Mouse (Mus musculus) lung, postnatal 0 days (tissue): ENCODE measurements at regions not wholly inside any gene's neighbourhood (a gene's known extent, or its start where the extent isn't known, plus 50 kb on each side); places are given as distances from the start of the nearest gene placed in this dataset.

Experiments used
- ATAC-seq: fragments of 200-750 bp; cut with Nextera tagmentation; 2 replicates; pipeline ENCODE4 v1.8.0; 2017; ENCODE audit warnings: moderate library complexity
- DNase-seq: peaks from one replicate; pipeline ENCODE4 v3.0.0-alpha.2; 2016; ENCODE audit warnings: low spot score
- H3K27ac ChIP-seq: fragments of 300-500 bp; sonication (generic); 2 replicates; pipeline ENCODE4 v1.5.1; 2014; ENCODE audit warnings: antibody characterized with exemption, mild to moderate bottlenecking, low read length, mixed read lengths
- H3K27me3 ChIP-seq: fragments of 300-500 bp; sonication (generic); replicated peaks from 2 replicates; pipeline ENCODE4 v1.6.1; 2014; ENCODE audit warnings: low read length, mixed read lengths; ENCODE audit not compliant: insufficient read depth
- H3K36me3 ChIP-seq: fragments of 300-500 bp; sonication (generic); 2 replicates; pipeline ENCODE4 v1.6.1; 2014; ENCODE audit warnings: low read length, mixed read lengths; ENCODE audit not compliant: insufficient read depth
- H3K4me1 ChIP-seq: fragments of 300-500 bp; sonication (generic); 2 replicates; pipeline ENCODE4 v1.6.1; 2014; ENCODE audit warnings: antibody characterized with exemption, low read depth, low read length, mixed read lengths; ENCODE audit not compliant: insufficient read depth
- H3K4me2 ChIP-seq: fragments of 300-500 bp; sonication (generic); replicated peaks from 2 replicates; pipeline ENCODE4 v1.6.1; 2014; ENCODE audit warnings: low read depth, mild to moderate bottlenecking, low read length, moderate library complexity, mixed read lengths
- H3K4me3 ChIP-seq: fragments of 300-500 bp; sonication (generic); 2 replicates; pipeline ENCODE4 v1.5.1; 2014; ENCODE audit warnings: low read depth, low read length
- H3K9ac ChIP-seq: fragments of 300-500 bp; sonication (generic); replicated peaks from 2 replicates; pipeline ENCODE4 v1.6.1; 2014; ENCODE audit warnings: low read depth, mild to moderate bottlenecking
- H3K9me3 ChIP-seq: fragments of 300-500 bp; sonication (generic); 2 replicates; pipeline ENCODE4 v1.6.1; 2016; ENCODE audit warnings: low read length, mixed read lengths
- CTCF ChIP-seq: IDR thresholded peaks from 2 replicates; pipeline ENCODE4 v1.5.1; 2016; ENCODE audit warnings: antibody characterized with exemption, mild to moderate bottlenecking
- EP300 ChIP-seq: IDR thresholded peaks from 2 replicates; pipeline ENCODE4 v1.6.1; 2016; ENCODE audit warnings: antibody characterized with exemption, mild to moderate bottlenecking, control low read depth
- WGBS: fragments of 180-500 bp; shearing (Covaris S2); extraction: QIAGEN DNeasy Blood & Tissue Kit; methylation state at CpG from one replicate; pipeline ENCODE4 v1.1.7; 2014; 5-methylcytosine and 5-hydroxymethylcytosine counted together

DNA sequence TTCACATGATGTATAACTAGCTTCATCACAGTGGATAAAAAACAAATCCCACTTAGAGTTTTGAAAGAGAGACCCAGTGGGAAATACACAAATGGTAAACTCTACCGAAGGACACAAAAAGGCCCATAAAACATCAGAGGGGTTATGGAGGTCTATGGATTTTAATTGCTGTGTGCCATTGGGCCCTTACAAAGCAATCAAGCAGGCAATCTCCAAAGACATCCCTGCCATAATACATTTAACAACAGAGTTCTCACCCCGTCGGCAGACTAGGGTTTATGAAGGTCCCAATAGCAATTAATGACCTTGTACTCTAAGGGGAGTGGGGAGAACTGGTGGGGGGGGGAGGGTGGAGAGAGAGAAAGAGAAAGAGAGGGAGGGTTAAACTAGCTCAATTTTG, 448.0 kb downstream of the Anxa1 start:
- Histone ChIP-seq H3K4me2 (no peak overlapping the region), H3K27me3 (no peaks in the 10 kb centered on the region), H3K36me3 (no peaks in the 10 kb centered on the region), H3K4me3 (no peak overlapping the region), H3K9ac (no peak overlapping the region), H3K27ac (no peak overlapping the region), H3K4me1 (no peaks in the 10 kb centered on the region), H3K9me3 (no peaks in the 10 kb centered on the region)
- 87% methylated on average over 3 of the region's 3 CpGs for WGBS
- no peak for ATAC-seq
- TF ChIP-seq CTCF (no peak), EP300 (no peak)
- no peak for DNase-seq

DNA sequence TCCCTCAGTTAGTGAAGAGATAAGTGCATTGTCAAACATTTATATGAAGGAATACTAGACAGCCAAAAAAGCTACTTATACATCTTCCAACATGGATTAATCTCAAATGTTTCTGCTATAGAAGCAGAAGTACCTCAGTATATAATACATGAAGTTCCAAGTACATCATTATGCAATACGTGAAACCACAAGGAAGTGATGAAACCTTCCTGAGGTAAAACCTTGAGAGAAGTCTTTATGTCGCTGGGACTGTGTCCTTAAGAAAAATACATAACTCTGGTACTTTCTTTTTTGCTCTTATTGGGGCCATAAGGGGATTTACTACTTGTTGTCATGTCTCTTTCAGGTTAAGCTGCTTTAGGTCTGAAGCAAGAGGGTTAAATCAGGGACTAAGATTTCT, 469.6 kb downstream of the Anxa1 start:
- no peaks in the 10 kb centered on the region for H3K27me3 ChIP-seq
- H3K9me3 ChIP-seq, result no peaks in the 10 kb centered on the region
- DNase-seq (no peak), ATAC-seq (no peak)
- H3K36me3 ChIP-seq, result no peaks in the 10 kb centered on the region
- H3K27ac ChIP-seq, result no peak overlapping the region
- H3K4me3 ChIP-seq, result no peak overlapping the region
- TF ChIP-seq CTCF, result no peak
- no peak for TF ChIP-seq EP300
- H3K4me2 ChIP-seq, result no peak overlapping the region
- H3K9ac ChIP-seq, result no peak overlapping the region
- H3K4me1 ChIP-seq, result no peaks in the 10 kb centered on the region
- WGBS, result 48% methylated on average over 2 of the region's 2 CpGs

DNA sequence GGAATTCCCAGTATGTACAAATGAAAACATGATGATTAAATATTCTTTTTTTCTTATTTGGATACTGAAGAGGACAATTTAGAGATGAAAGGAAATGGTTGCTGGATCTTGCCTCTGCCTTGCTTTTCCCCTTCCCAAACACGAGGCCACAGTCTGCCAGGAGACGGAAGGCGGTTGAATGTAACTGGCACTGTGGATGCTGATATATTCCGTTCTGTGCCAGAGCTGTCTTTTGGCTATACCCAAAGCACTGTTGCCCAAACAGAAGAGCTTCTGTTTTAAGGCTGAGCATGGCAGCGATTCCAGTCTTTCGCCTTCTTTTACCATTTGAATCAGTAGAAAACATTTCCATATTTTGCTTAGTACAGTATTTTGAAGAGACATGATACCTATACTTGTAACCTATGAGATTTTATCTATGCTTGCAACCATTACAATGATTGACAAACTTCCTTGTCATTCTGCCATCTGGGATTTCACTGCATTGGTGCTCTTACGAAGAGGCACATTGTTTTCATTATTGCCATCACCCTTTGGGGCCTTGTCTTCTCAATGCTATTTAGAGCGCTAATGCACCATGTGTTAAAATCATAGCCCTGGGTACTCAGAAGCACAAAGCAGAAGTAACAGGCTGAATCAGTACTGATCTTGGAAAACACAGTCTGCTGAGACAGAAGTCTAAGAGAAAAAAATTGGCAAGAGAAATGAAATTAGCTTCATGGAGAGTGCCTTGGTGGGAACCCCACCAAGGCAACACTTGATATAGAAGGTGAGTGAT, 504.6 kb downstream of the Anxa1 start:
- Histone ChIP-seq H3K4me2 (no peak overlapping the region), H3K4me1 (no peaks in the 10 kb centered on the region), H3K9ac (no peak overlapping the region), H3K27ac (no peak overlapping the region), H3K4me3 (no peak overlapping the region), H3K36me3 (no peaks in the 10 kb centered on the region), H3K9me3 (no peaks in the 10 kb centered on the region), H3K27me3 (no peaks in the 10 kb centered on the region)
- DNase-seq (no peak), ATAC-seq (no peak)
- no peak for TF ChIP-seq EP300
- no peak for TF ChIP-seq CTCF
- 80% methylated on average over 8 of the region's 8 CpGs for WGBS

DNA sequence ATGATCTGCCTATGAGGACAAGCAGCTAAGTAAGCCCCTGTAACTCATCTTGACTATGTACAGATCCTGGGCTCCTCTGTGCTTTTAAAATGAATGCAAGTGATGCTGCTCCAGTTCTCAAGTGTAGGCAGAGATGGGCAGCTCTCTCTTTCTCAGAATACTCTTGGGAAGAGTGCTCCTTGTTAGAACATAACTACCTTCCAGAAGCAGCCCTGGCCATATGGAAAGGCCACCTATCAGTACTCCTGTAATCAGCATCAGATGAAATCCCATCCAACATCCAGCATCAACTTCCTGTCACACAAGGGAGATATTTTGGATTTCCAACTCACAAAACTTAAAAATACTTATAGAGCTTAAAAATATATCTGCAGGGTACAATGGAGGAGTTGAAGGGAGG, 509.8 kb downstream of the Anxa1 start:
- Histone ChIP-seq H3K4me3 (no peak overlapping the region), H3K9me3 (no peaks in the 10 kb centered on the region), H3K36me3 (no peaks in the 10 kb centered on the region), H3K9ac (no peak overlapping the region), H3K4me1 (no peaks in the 10 kb centered on the region), H3K27ac (no peak overlapping the region), H3K4me2 (no peak overlapping the region), H3K27me3 (no peaks in the 10 kb centered on the region)
- DNase-seq, result no peak
- no peak for ATAC-seq
- TF ChIP-seq EP300 (no peak), CTCF (no peak)

DNA sequence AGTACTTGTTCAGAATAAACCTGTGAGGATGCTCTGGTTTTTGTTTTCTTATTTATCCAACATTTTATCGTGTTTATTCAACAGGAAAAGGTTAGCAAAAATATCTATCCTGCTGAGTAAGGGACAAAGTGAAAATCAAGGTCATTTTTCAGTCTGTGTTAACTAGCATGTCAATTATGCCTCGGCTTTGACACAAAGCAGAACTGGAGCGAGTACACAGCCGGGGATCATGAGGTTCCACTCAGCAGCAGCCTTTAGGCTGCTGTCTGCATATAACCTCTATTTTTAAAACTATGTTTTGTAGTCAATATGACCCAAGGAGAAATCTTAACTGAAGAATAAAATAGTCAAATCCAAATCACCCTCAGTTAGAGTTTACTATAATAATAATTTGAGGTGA, 542.6 kb downstream of the Anxa1 start:
- no peak overlapping the region for H3K27ac ChIP-seq
- H3K9me3 ChIP-seq, result no peaks in the 10 kb centered on the region
- DNase-seq, result no peak
- no peaks in the 10 kb centered on the region for H3K36me3 ChIP-seq
- H3K4me2 ChIP-seq, result no peak overlapping the region
- no peak for ATAC-seq
- H3K9ac ChIP-seq, result no peak overlapping the region
- WGBS, result 67% methylated on average over 4 of the region's 4 CpGs
- no peak overlapping the region for H3K4me3 ChIP-seq
- no peaks in the 10 kb centered on the region for H3K27me3 ChIP-seq
- TF ChIP-seq EP300 (no peak), CTCF (no peak)
- H3K4me1 ChIP-seq, result no peaks in the 10 kb centered on the region

DNA sequence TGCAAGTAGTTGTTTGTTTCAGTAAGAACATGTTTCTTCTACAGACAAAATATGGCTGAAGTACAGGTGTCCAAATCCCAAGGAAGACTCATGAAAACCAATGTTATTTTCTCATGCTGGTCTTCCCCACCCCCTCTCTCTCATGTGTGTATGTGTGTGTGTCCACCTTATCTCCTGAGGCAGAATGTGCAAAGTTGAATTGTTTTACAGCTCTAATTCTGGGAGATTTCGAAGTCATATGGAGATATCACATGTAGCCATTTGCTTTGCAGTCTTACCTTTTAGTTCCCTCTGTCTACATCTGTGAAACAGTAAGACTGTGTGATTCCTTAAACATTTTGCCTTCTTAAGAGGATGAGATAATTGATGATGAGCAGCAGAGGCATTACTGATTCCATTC, 582.8 kb downstream of the Anxa1 start:
- 65% methylated on average over 1 of the region's 1 CpGs for WGBS
- Histone ChIP-seq H3K27me3 (no peaks in the 10 kb centered on the region), H3K4me3 (no peak overlapping the region), H3K9me3 (no peaks in the 10 kb centered on the region), H3K4me2 (no peak overlapping the region), H3K9ac (no peak overlapping the region), H3K4me1 (no peaks in the 10 kb centered on the region), H3K27ac (no peak overlapping the region), H3K36me3 (no peaks in the 10 kb centered on the region)
- no peak for ATAC-seq
- no peak for TF ChIP-seq EP300
- TF ChIP-seq CTCF, result no peak
- no peak for DNase-seq

DNA sequence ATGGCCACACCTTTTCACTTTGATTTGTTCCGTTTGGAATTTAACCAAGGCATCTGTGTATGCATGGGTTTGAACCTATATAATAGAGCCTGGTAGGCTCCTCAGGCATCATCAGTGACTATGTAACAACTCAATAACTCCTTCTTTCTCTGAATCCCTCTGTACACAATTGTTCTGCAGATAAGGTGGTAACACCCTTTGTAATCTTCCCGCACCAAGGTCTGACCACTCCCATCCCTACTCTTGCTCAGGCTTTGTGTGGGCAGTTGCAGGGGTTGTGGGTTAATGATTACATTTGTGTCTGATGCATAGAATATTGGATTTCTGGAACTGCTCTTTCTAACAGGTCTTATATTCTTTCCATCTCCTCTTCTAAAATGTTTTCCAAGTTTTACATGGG, 596.9 kb downstream of the Anxa1 start:
- WGBS, result 63% methylated on average over 2 of the region's 2 CpGs
- Histone ChIP-seq H3K9me3 (no peaks in the 10 kb centered on the region), H3K9ac (no peak overlapping the region), H3K4me1 (no peaks in the 10 kb centered on the region), H3K27ac (no peak overlapping the region), H3K4me2 (no peak overlapping the region), H3K27me3 (no peaks in the 10 kb centered on the region), H3K4me3 (no peak overlapping the region), H3K36me3 (no peaks in the 10 kb centered on the region)
- TF ChIP-seq CTCF, result no peak
- no peak for TF ChIP-seq EP300
- no peak for DNase-seq
- ATAC-seq, result no peak
